Mouse (Mus musculus) heart, adult 11 months (tissue): ENCODE measurements around the gene Adgrb3.

Experiments
- DNase-seq: peaks from one replicate; pipeline ENCODE4 v3.0.0; 2022

The Adgrb3 gene

GRCm38 (mm10) chr1:25228381-25229244, 600.9 kb downstream of the Adgrb3 start:
- peak; percentile 74 for DNase-seq

GRCm38 (mm10) chr1:25227880-25228279, 601.6 kb downstream of the Adgrb3 start:
- DNase-seq: no peak

- no peak for DNase-seq
These were observed 624.9 kb downstream of the Adgrb3 start for GRCm38 (mm10) chr1:25204636-25205035.

GRCm38 (mm10) chr1:25199392-25199791, 630.1 kb downstream of the Adgrb3 start:
- no peak for DNase-seq

- no peak for DNase-seq
These were observed 637.5 kb downstream of the Adgrb3 start for GRCm38 (mm10) chr1:25191986-25192385.

- DNase-seq: no peak
These were observed 640.2 kb downstream of the Adgrb3 start for GRCm38 (mm10) chr1:25189261-25189660.

GRCm38 (mm10) chr1:25185909-25186308, 643.6 kb downstream of the Adgrb3 start:
- no peak for DNase-seq

- no peak for DNase-seq
These were observed 647.6 kb downstream of the Adgrb3 start for GRCm38 (mm10) chr1:25181881-25182280.

GRCm38 (mm10) chr1:25180615-25181014, 648.9 kb downstream of the Adgrb3 start:
- DNase-seq: no peak

GRCm38 (mm10) chr1:25179860-25180582, 649.5 kb downstream of the Adgrb3 start:
- DNase-seq: no peak

- no peak for DNase-seq
These were observed 651.0 kb downstream of the Adgrb3 start for GRCm38 (mm10) chr1:25178347-25179130.

GRCm38 (mm10) chr1:25167120-25167519, 662.4 kb downstream of the Adgrb3 start:
- DNase-seq: no peak

GRCm38 (mm10) chr1:25166036-25166796, 663.3 kb downstream of the Adgrb3 start:
- DNase-seq: no peak

- DNase-seq: no peak
These were observed 665.9 kb downstream of the Adgrb3 start for GRCm38 (mm10) chr1:25163561-25163960.

- DNase-seq: no peak
These were observed 683.3 kb downstream of the Adgrb3 start for GRCm38 (mm10) chr1:25146206-25146605.

- no peak for DNase-seq
These were observed 697.2 kb downstream of the Adgrb3 start for GRCm38 (mm10) chr1:25132150-25132824.

GRCm38 (mm10) chr1:25115512-25115911, 714.0 kb downstream of the Adgrb3 start:
- no peak for DNase-seq

- DNase-seq: no peak
These were observed 721.9 kb downstream of the Adgrb3 start for GRCm38 (mm10) chr1:25107500-25108101.

- DNase-seq: no peak
These were observed 722.8 kb downstream of the Adgrb3 start for GRCm38 (mm10) chr1:25106679-25107078.

- peak; percentile 92 for DNase-seq
These were observed 724.1 kb downstream of the Adgrb3 start for GRCm38 (mm10) chr1:25105367-25105766.

- no peak for DNase-seq
These were observed 741.3 kb downstream of the Adgrb3 start for GRCm38 (mm10) chr1:25088010-25088719.
